Mouse (Mus musculus): ENCODE results near the gene Recql.
"Not testable (repeated sequence)": the region's sequence is repeated elsewhere in the genome, so short reads cannot be mapped to it uniquely, and the experiment has no call there.

Gene Recql

DNA sequence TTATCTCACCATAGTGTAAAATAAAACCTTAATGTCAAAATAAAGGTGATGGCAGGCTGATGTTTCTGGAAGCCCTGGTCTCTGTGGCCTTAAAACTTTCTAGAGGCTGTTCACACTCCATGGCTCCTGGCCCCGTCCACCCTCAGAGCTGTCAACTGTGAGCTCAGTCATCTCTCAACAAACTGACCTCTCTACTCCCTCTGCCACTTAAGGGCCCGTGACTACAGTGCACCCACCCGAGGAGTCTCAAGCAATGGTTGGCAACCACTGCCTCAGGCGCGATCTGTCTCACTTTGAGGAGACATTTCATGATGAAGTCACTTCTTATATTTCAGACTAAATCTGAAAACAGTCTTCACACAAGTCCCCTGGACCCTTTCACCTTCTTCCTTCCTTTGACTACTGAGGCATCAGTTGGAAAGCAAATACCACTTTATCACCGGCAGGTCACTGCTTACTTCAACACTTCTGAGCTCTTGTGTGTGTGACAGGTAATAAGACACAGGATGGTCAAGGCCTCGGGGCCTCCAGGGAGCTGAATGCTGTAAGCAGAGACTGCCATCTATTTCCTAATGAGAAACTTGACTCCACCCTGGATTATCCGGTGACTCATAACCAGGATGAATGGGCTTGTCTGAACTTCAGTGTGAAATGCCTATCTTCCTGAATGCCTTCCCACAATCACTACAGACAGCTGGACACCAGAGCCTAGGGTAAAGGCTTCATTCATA lies 21.0 kb downstream of the Recql start:
- DNase-seq (ENCODE audit: low spot score) = no peak

DNA sequence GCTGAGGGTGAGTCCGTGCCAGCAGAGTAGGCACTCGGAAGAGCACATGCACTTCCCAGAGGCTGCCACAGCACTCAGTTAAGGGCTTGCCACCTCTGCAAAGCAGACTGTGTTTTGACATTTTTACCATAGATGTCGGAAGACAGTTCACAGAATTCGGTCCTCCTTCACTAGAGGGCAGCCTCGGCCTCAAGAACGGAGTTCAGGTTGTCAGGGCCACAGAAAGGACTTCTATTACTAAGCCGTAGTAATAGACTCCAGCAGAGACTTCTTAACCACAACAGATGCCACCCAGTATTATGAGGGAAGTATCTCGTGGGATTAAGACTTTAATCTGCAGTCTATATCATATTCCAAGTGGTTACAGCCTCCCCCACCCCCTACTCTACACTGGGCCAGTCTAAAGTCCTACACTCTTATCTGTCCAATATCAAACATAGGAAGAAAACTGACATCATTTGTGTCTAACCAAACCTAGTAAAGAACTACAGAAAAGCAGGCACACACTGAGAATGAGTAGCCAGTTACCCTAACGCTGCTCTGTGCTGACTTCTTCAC lies 23.8 kb downstream of the Recql start:
- peak; percentile 49 for DNase-seq (ENCODE audit: low spot score)

GRCm38 (mm10) chr6:142362036-142362435 lies 24.9 kb downstream of the Recql start:
- no peak for DNase-seq (ENCODE audit: low spot score)

- DNase-seq (ENCODE audit: low spot score) = no peak
These were observed 29.8 kb downstream of the Recql start for GRCm38 (mm10) chr6:142357106-142357505.

GRCm38 (mm10) chr6:142352099-142352498 lies 34.8 kb downstream of the Recql start:
- not testable (repeated sequence) for DNase-seq (ENCODE audit: low spot score)

DNA sequence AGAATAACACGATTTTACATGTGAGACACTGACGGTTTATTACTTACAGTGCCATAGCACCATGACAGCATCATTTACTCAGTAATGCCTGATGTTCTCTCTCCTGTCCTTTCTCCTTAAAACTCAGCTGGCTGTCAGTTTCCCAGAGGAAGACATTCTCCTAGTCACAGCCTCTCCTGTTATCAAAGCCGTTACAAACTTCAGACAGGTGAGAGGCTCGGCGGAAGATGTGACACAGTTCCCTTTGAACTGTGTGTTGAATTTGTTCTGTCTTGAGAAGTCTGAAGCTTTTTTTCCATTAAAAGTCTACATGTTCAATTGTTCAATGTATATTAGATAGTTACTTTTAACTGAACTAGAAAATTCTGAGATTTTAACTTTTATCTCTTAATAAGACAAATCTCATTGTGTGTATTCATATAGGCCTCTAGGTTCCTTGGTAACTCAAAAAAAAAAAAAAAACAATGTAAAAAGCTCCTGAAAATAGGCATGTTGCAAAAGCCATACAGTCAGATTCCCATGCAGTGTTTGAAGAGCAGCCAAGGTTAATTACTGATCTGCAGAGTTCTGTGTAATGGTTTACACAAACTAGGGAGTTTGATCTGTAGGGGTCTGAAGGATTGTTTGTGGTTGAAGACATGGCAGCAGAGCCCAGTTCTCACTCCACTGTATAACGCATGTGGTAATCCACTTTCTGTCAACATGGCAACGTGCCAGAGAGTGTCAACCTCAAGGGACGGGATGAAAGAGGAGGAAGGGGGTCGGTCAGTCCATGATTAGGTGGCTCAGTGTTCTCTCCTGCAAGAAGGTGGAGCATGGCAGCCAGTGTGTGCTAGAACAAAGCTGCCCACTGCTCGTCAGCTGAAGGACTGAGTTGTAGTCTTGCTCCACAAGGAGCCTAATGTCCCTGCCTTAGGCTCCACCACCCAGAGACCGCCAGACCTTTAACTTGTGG lies 39.2 kb downstream of the Recql start:
- DNase-seq (ENCODE audit: low spot score) = no peak

DNA sequence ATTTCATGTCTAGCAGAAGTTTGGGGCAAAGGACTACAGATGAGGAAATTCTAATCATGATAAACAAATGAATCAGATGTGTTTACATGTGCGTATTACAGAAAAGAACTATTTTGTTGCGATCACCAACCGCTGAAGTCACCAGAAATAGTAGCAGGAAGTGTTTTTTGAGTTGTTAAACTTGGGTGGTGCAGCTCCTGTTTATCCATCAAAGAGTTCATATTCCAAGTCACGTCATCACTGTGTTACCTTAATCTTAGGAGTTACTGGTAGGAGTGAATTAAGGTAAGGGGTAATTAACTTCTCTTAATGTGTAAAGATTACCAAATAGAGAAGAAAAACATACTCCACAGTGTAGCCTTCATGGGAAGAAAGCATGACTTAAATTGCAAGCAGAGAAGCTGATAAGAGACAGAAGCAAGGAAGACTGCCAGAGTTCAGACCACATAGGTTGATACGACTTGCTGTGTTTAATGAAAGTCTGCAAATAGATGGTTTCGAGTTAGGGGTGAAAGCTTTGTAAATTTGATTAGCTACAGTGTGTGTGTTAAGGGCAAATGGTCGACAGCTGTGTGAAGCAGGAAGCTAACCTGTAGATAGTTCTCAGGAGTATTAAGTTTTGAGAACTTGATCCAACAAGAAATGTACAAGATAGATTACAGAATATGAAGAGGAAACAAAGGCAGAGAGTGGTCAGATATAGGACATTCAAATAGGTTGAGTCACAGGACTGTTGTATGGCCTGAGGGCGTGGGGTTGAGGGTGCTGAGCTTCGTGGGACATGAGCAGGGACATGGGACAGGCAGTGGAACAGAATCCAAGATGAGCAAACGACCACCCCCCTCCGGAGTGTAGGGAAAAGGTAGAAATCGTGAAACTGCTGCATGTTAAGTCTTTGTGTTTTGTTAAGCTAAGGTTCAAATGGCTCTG lies 40.4 kb downstream of the Recql start:
- no peak for DNase-seq (ENCODE audit: low spot score)

DNA sequence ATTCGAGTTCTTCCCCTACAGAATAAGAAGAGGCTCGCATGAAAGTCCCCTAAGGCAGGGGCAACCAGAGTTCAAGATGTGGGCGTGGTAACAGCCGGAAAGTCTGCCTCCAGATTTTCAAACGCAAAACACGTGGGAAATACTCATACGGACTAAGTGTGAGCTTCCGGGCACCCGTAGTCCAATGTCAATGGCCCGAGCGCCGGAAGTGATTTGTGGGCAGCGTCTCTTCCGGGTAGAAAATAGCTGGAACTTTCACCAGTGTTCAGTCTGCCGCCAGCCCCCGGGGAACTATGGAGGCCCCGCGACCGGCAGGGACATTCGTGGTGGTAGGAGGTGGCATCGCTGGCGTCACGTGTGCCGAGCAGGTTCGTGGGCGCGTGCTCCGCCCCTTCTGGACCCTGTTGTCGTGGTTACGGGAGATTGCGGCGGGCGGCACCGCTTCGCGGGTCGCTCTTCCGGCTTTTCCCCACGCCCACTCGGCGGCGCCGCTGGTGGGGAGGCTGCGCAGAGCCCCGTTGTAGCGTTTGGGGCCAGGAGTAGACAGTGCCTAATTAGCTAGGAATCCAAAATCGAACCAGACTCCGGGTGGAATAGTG lies 41.3 kb downstream of the Recql start, which contains the start of gene Pyroxd1:
TSS of gene Pyroxd1 (plus strand) at position 215 of the 599 bp plus-strand sequence.
- DNase-seq (ENCODE audit: low spot score) = peak; percentile 95

DNA sequence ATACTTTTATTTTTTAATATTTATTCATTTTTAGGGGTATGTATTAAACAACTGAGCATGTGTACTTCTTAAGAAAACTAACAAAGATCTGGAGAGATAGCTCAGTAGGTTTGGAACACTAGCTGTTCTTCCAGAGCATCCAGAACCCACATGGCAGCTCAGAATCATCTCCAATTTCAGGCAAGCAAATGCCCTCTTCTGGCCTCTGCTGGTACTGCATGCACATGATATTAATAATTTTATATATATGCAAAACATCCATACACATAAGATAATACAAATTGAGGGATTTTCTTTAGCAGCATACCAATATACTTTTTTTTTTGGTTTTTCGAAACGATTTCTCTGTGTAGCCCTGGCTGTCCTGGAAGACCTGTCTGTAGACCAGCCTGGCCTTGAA lies 43.3 kb downstream of the Recql start:
- DNase-seq (ENCODE audit: low spot score) = peak; percentile 51

GRCm38 (mm10) chr6:142339576-142339975 lies 47.3 kb downstream of the Recql start:
- no peak for DNase-seq (ENCODE audit: low spot score)

DNA sequence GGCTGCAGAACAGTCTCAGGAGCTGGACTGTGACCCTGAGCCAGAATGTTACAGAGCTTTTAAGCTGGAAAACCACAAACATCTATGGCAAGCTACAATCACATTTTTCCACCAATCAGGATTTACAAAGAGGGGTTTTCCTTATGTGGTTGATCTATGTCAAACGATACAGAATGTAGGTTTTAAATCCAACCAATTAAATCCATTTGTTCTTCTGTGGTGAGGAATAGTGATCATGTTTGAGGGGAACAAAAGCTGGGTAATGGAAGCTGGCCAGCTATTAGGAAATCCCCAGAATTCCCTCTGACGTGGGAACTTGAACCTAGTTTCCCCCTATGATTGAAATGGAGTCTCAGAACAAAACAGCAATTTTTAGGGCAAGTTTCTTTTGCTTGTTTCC lies 47.9 kb downstream of the Recql start:
- no peak for DNase-seq (ENCODE audit: low spot score)

- DNase-seq (ENCODE audit: low spot score) = no peak
These were observed 57.7 kb downstream of the Recql start for GRCm38 (mm10) chr6:142329201-142329600.

GRCm38 (mm10) chr6:142326598-142326997 lies 60.3 kb downstream of the Recql start:
- peak; percentile 19 for DNase-seq (ENCODE audit: low spot score)

GRCm38 (mm10) chr6:142322881-142323280 lies 64.0 kb downstream of the Recql start, which contains the start of gene Slco1a5:
Gene Slco1a5, minus strand, starts transcription at chr6:142322981.
- DNase-seq (ENCODE audit: low spot score) = no peak

DNA sequence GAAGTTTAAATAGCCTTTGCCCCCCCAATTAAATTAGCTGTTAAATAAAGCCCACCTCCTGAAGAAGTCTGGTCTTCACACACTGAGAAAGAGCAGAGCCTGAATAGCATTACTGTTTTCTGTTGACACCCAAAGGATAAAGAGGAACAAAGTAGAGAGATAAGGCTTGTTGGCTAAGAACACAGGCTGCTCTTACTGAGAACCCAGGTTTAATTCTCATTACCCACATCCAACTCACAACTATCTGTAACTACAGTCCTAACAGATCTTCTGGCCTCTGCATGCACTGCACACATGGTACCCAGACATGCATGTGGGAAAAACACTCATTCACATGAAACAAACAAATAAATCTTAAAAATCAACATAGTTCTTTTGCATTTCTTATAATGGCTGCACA lies 69.8 kb downstream of the Recql start:
- DNase-seq (ENCODE audit: low spot score) = no peak

- DNase-seq (ENCODE audit: low spot score) = no peak
These were observed 72.6 kb downstream of the Recql start for GRCm38 (mm10) chr6:142314285-142314684.

- no peak for DNase-seq (ENCODE audit: low spot score)
These were observed 81.8 kb downstream of the Recql start for GRCm38 (mm10) chr6:142305076-142305475.

Measured in embryo, embryonic 10 days (tissue).